ENCODE assay signal across 8 mouse cellular contexts in genomic region chr1:60868333-60869277, GRCm38 (mm10). TPM values are rescaled to one million over a fixed set of nuclear protein-coding genes. Genes with fewer than 3 reads are reported as not detected.
DNase-seq lines count a peak whose midpoint lies in the region; ATAC-seq and TF ChIP-seq lines count a peak whose summit lies in the region.

No protein-coding gene starts in this region.

- H3K27me3 ChIP-seq in thymus, adult 2 months (ENCODE audit: control insufficient read depth, insufficient read depth, low read length) = no peaks in the 10 kb centered on the region
- H3K27me3 ChIP-seq in forebrain, embryonic 11.5 days (ENCODE audit: control insufficient read depth, insufficient read depth, low read length) = no peaks in the 10 kb centered on the region
- H3K27me3 ChIP-seq in hindbrain, embryonic 16.5 days (replicated peaks; ENCODE audit: control insufficient read depth, insufficient read depth, low read length) = no peaks in the 10 kb centered on the region

- no peak overlapping the region for H3K9ac ChIP-seq in forebrain, embryonic 11.5 days (ENCODE audit: low read length)
- H3K9ac ChIP-seq in hindbrain, embryonic 16.5 days (ENCODE audit: low read depth, low read length) = no peak overlapping the region

- DNase-seq in thymus, adult 2 months = peak; percentile 66
- DNase-seq in thymus, adult 18-20 months = no peak
- peak; percentile 64 for DNase-seq in adrenal gland, postnatal 14 days
- DNase-seq in forebrain, embryonic 11.5 days (ENCODE audit: low spot score) = peak; percentile 66
- DNase-seq in lung, adult 2 months = no peak
- DNase-seq in right cerebral cortex, adult 2 months (ENCODE audit: low spot score in 2 of 2) = peak; percentile 67 to 71
- no peak for DNase-seq in urinary bladder, adult 18-20 months (ENCODE audit: low spot score in 2 of 2)

- H3K4me3 ChIP-seq in thymus, adult 2 months (ENCODE audit: control insufficient read depth, insufficient read depth, low read length) = no peak overlapping the region
- H3K4me3 ChIP-seq in forebrain, embryonic 11.5 days (ENCODE audit: low read depth, low read length) = no peak overlapping the region
- H3K4me3 ChIP-seq in hindbrain, embryonic 16.5 days (ENCODE audit: low read length) = no peak overlapping the region
- no peak overlapping the region for H3K4me3 ChIP-seq in lung, adult 2 months (replicated peaks; ENCODE audit: extremely low read depth, low read depth, low read length)

- no peaks in the 10 kb centered on the region for H3K36me3 ChIP-seq in thymus, adult 2 months (ENCODE audit: control insufficient read depth, insufficient read depth, low read length)
- no peaks in the 10 kb centered on the region for H3K36me3 ChIP-seq in forebrain, embryonic 11.5 days (ENCODE audit: control insufficient read depth, insufficient read depth, low read length)
- no peaks in the 10 kb centered on the region for H3K36me3 ChIP-seq in hindbrain, embryonic 16.5 days (ENCODE audit: control insufficient read depth, insufficient read depth, low read length)

- H3K4me1 ChIP-seq in thymus, adult 2 months (replicated peaks; ENCODE audit: control insufficient read depth, insufficient read depth, low read length) = peaks cover 5% of the 10 kb centered on the region
- H3K4me1 ChIP-seq in forebrain, embryonic 11.5 days (replicated peaks; ENCODE audit: control insufficient read depth, insufficient read depth, low read length) = no peaks in the 10 kb centered on the region
- H3K4me1 ChIP-seq in hindbrain, embryonic 16.5 days (ENCODE audit: control insufficient read depth, insufficient read depth, low read depth, low read length) = no peaks in the 10 kb centered on the region
- no peaks in the 10 kb centered on the region for H3K4me1 ChIP-seq in lung, adult 2 months (ENCODE audit: control insufficient read depth, insufficient read depth, low read length)

- no peaks in the 10 kb centered on the region for H3K9me3 ChIP-seq in forebrain, embryonic 11.5 days (ENCODE audit: control insufficient read depth, low read length)
- no peaks in the 10 kb centered on the region for H3K9me3 ChIP-seq in hindbrain, embryonic 16.5 days (ENCODE audit: control insufficient read depth, low read length)

- H3K4me2 ChIP-seq in forebrain, embryonic 11.5 days (ENCODE audit: low read depth, low read length, severe bottlenecking) = no peak overlapping the region
- no peak overlapping the region for H3K4me2 ChIP-seq in hindbrain, embryonic 16.5 days (ENCODE audit: low read length)

- no peak for TF ChIP-seq POLR2A in thymus, adult 2 months (IDR thresholded peaks at IDR 0.05; ENCODE audit: control insufficient read depth, extremely low read depth, insufficient read depth, low read length, poor library complexity)
- TF ChIP-seq POLR2A in lung, adult 2 months (IDR thresholded peaks at IDR 0.05; ENCODE audit: borderline replicate concordance, extremely low read depth, low read depth, low read length) = no peak

- ATAC-seq in forebrain, embryonic 11.5 days (replicated peaks; ENCODE audit: low FRiP score) = no peak; the same call in 1 of the 2 replicates
- ATAC-seq in hindbrain, embryonic 16.5 days = peak; percentile 70

- TF ChIP-seq CTCF in thymus, adult 2 months (IDR thresholded peaks at IDR 0.05; ENCODE audit: borderline replicate concordance, control insufficient read depth, extremely low read depth, insufficient read depth, low read length, poor library complexity) = no peak
- TF ChIP-seq CTCF in lung, adult 2 months (IDR thresholded peaks at IDR 0.05; ENCODE audit: insufficient read depth, low read length) = peak; percentile 73

- no peak overlapping the region for H3K27ac ChIP-seq in thymus, adult 2 months (ENCODE audit: control insufficient read depth, insufficient read depth, low read length)
- no peak overlapping the region for H3K27ac ChIP-seq in forebrain, embryonic 11.5 days (ENCODE audit: low read depth, low read length)
- no peak overlapping the region for H3K27ac ChIP-seq in hindbrain, embryonic 16.5 days (ENCODE audit: low read depth, low read length)

- 73% methylated on average over 17 of the region's 17 CpGs for WGBS in thymus, adult 2 months
- WGBS in forebrain, embryonic 11.5 days = 63% methylated on average over 17 of the region's 17 CpGs
- 60% methylated on average over 17 of the region's 17 CpGs for WGBS in hindbrain, embryonic 16.5 days
- WGBS in lung, adult 2 months = 77% methylated on average over 17 of the region's 17 CpGs

RNA-seq across cellular contexts. Expression of gene Ctla4, which starts 18.2 kb away (rescaled TPM):
- polyA plus RNA-seq in thymus, adult 2 months (2012; rRNA removed) = 3.8 and 7.4 TPM in 2 replicates
- 0.52 and 1.1 TPM in 2 replicates for total RNA-seq in adrenal gland, postnatal 14 days (2021)
- not detected in 2 replicates for polyA plus RNA-seq in forebrain, embryonic 11.5 days (2014; fragmentation: Nextera tagmentation; extraction: Ambion mirVana)
- polyA plus RNA-seq in hindbrain, embryonic 16.5 days (2015; fragmentation: Nextera tagmentation; extraction: Ambion mirVana) = not detected in 2 replicates
- 0.18 and 0.19 TPM in 2 replicates for polyA plus RNA-seq in lung, adult 2 months (2012; rRNA removed)

Comparison
In these comparisons a context has a peak if more than half of its experiments do, and no peak if none do; other contexts are left out.
1. DNase-seq: peak in thymus, adult 2 months (single experiment), adrenal gland, postnatal 14 days (single experiment), forebrain, embryonic 11.5 days (single experiment) and right cerebral cortex, adult 2 months (2 of 2); none in thymus, adult 18-20 months (0 of 2), lung, adult 2 months (single experiment) and urinary bladder, adult 18-20 months (0 of 2).